Mouse (Mus musculus): ENCODE data around the gene Tmem120b. TPM values are rescaled to one million over a fixed set of nuclear protein-coding genes. Genes with fewer than 3 reads are reported as not detected.

Gene Tmem120b
- polyA plus RNA-seq (2015; fragmentation: Nextera tagmentation; extraction: Ambion mirVana) = 12.9 and 14.2 TPM in 2 replicates

DNA sequence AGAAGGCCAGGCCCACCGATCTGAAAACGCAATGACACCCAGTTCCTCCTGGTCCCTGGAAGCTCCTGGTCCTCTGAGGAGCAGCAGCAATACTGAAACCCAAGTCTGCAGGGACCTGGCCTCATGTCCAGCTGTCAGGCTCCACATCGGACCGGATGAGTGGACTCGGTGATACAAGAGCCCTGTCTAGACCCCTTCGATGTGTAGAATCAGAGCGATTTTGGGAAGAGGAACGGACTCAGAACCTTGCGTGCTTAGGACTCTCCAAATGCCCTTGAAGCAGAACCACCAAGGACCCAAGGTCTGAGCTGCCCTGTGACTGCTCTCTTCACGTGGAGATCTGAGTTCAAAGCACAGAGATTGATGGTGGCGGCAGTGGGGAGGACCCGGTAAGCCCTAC lies at the start of gene Tmem120b:
Tmem120b (plus strand) TSS at position 301 of the 400 bp plus-strand sequence.
- Histone ChIP-seq H3K27me3 (replicated peaks) (no peaks in the 10 kb centered on the region), H3K9me3 (no peaks in the 10 kb centered on the region), H3K36me3 (no peaks in the 10 kb centered on the region), H3K4me3 (replicated peaks) (no peak within 1 kb of the TSS), H3K4me1 (0 out of 2 replicates have a peak, but pooled peaks cover 4% of the 10 kb centered on the region), H3K27ac (no peak within 1 kb of the TSS), H3K9ac (no peak within 1 kb of the TSS), H3K4me2 (no peak within 1 kb of the TSS)
- WGBS = 83% methylated on average over 12 of the region's 12 CpGs
- ATAC-seq (ENCODE audit: insufficient read depth, low FRiP score, low read depth) = no peak

DNA sequence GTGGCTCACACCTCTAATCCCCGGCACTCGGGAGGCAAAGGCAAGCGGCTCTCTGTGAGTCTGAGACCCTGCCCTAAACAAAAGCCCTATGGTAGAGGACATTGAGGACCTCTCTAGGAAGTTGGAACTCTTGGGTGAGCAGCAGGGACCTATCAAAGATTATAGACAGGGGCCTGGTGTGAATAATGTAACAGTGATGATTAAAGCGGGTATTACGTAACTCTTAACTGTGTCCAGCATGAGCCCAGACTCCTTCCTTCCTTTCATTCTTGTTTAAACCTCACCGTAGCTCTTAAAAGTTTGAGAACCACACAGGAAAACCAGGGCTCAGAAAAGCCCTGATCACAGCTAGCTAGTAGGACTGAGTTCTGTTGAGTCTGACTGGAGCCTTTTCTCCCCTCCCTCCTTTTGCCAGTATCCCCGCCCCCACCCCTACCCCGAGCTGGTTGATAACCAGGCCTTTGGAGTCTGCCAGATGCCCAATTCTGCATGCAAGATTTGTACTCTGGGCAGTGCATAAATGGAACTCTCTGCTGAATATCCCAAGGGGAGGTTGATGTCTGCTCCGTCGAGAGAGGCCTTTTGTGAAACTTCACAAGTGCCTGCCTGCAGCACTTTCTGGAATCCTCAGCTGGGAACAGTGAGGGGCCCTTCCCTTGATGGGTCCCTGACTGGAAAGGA lies 48.7 kb upstream of the Tmem120b start:
- WGBS = 47% methylated on average over 10 of the region's 10 CpGs
- Histone ChIP-seq H3K4me2 (no peak overlapping the region), H3K9ac (no peak overlapping the region)

GRCm38 (mm10) chr5:123020426-123020825 lies 47.8 kb upstream of the Tmem120b start:
- WGBS = 86% methylated on average over 5 of the region's 5 CpGs

More for the DNA sequence above, 48.7 kb upstream of the Tmem120b start:
- Histone ChIP-seq H3K27ac (peak overlapping the region; percentile 19; the same call in 1 of the 2 replicates), H3K9me3 (no peaks in the 10 kb centered on the region), H3K36me3 (no peaks in the 10 kb centered on the region), H3K4me1 (peaks cover 9% of the 10 kb centered on the region), H3K4me3 (replicated peaks) (no peak overlapping the region), H3K27me3 (replicated peaks) (no peaks in the 10 kb centered on the region)
- no peak for ATAC-seq (ENCODE audit: insufficient read depth, low FRiP score, low read depth)

DNA sequence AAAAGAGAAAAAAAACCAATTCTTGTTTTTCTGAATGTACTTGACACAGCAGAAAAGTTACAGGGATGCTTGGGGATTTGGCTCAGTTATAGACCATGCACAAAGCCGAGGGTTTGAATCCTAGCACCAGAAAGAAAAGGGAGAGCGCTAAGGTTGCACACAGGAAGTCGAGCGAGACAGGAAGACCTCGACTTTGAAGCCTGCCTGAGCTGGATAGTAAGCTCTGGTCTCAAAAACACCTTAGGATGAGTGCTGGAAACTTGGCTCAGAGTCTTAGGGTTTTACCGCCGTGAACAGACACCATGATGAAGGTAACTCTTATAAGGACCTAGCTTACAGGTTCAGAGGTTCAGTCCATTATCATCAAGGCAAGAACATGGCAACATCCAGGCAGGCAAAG lies 46.8 kb upstream of the Tmem120b start:
- Histone ChIP-seq H3K9ac (no peak overlapping the region), H3K4me2 (no peak overlapping the region), H3K4me3 (replicated peaks) (no peak overlapping the region), H3K9me3 (no peaks in the 10 kb centered on the region), H3K36me3 (no peaks in the 10 kb centered on the region), H3K4me1 (no peaks in the 10 kb centered on the region; the same call in 1 of the 2 replicates), H3K27me3 (replicated peaks) (no peaks in the 10 kb centered on the region), H3K27ac (no peak overlapping the region)
- 87% methylated on average over 7 of the region's 7 CpGs for WGBS
- ATAC-seq (ENCODE audit: insufficient read depth, low FRiP score, low read depth) = no peak

More at GRCm38 (mm10) chr5:123020426-123020825, 47.8 kb upstream of the Tmem120b start:
- no peaks in the 10 kb centered on the region for H3K9me3 ChIP-seq
- H3K9ac ChIP-seq = no peak overlapping the region
- no peaks in the 10 kb centered on the region for H3K36me3 ChIP-seq
- no peaks in the 10 kb centered on the region for H3K27me3 ChIP-seq (replicated peaks)
- H3K27ac ChIP-seq = no peak overlapping the region
- no peak overlapping the region for H3K4me3 ChIP-seq (replicated peaks)
- no peak overlapping the region for H3K4me2 ChIP-seq
- peaks cover 7% of the 10 kb centered on the region; the same call in 1 of the 2 replicates for H3K4me1 ChIP-seq
- no peak for ATAC-seq (ENCODE audit: insufficient read depth, low FRiP score, low read depth)

GRCm38 (mm10) chr5:123023049-123023448 lies 45.2 kb upstream of the Tmem120b start:
- no peak for ATAC-seq (ENCODE audit: insufficient read depth, low FRiP score, low read depth)
- H3K4me1 ChIP-seq = peaks cover 3% of the 10 kb centered on the region; the same call in 1 of the 2 replicates
- H3K27me3 ChIP-seq (replicated peaks) = no peaks in the 10 kb centered on the region
- H3K9ac ChIP-seq = no peak overlapping the region
- H3K9me3 ChIP-seq = no peaks in the 10 kb centered on the region
- WGBS = 69% methylated on average over 6 of the region's 6 CpGs
- H3K4me3 ChIP-seq (replicated peaks) = no peak overlapping the region
- no peak overlapping the region for H3K4me2 ChIP-seq
- no peak overlapping the region for H3K27ac ChIP-seq
- no peaks in the 10 kb centered on the region for H3K36me3 ChIP-seq

- Histone ChIP-seq H3K4me1 (peaks cover 3% of the 10 kb centered on the region; the same call in 1 of the 2 replicates), H3K9ac (no peak overlapping the region), H3K4me2 (no peak overlapping the region), H3K27me3 (replicated peaks) (no peaks in the 10 kb centered on the region), H3K36me3 (no peaks in the 10 kb centered on the region), H3K27ac (no peak overlapping the region), H3K4me3 (replicated peaks) (no peak overlapping the region), H3K9me3 (no peaks in the 10 kb centered on the region)
- no peak for ATAC-seq (ENCODE audit: insufficient read depth, low FRiP score, low read depth)
- WGBS = 81% methylated on average over 6 of the region's 6 CpGs
Observed at GRCm38 (mm10) chr5:123024312-123024711, 43.9 kb upstream of the Tmem120b start.

GRCm38 (mm10) chr5:123024965-123025573 lies 43.1 kb upstream of the Tmem120b start:
- H3K9ac ChIP-seq = no peak overlapping the region
- H3K4me2 ChIP-seq = no peak overlapping the region
- 62% methylated on average over 9 of the region's 9 CpGs for WGBS
- H3K36me3 ChIP-seq = 0 out of 2 replicates have a peak, but pooled peaks cover 6% of the 10 kb centered on the region
- H3K4me3 ChIP-seq (replicated peaks) = no peak overlapping the region
- ATAC-seq (ENCODE audit: insufficient read depth, low FRiP score, low read depth) = no peak
- H3K9me3 ChIP-seq = no peaks in the 10 kb centered on the region
- H3K27me3 ChIP-seq (replicated peaks) = no peaks in the 10 kb centered on the region
- 0 out of 2 replicates have a peak overlapping the region, but pooled peaks have one; percentile 36 for H3K27ac ChIP-seq
- H3K4me1 ChIP-seq = 0 out of 2 replicates have a peak, but pooled peaks cover 3% of the 10 kb centered on the region

- Histone ChIP-seq H3K9me3 (no peaks in the 10 kb centered on the region), H3K27ac (no peak overlapping the region), H3K4me1 (0 out of 2 replicates have a peak, but pooled peaks cover 3% of the 10 kb centered on the region), H3K4me3 (replicated peaks) (no peak overlapping the region), H3K27me3 (replicated peaks) (no peaks in the 10 kb centered on the region), H3K36me3 (peaks cover 11% of the 10 kb centered on the region; the same call in 1 of the 2 replicates), H3K4me2 (no peak overlapping the region), H3K9ac (no peak overlapping the region)
- WGBS = 55% methylated on average over 6 of the region's 6 CpGs
- no peak for ATAC-seq (ENCODE audit: insufficient read depth, low FRiP score, low read depth)
Observed at GRCm38 (mm10) chr5:123026414-123026813, 41.8 kb upstream of the Tmem120b start.

GRCm38 (mm10) chr5:123027436-123027835 lies 40.8 kb upstream of the Tmem120b start:
- peaks cover 14% of the 10 kb centered on the region; the same call in 1 of the 2 replicates for H3K36me3 ChIP-seq
- no peak overlapping the region for H3K4me3 ChIP-seq (replicated peaks)
- ATAC-seq (ENCODE audit: insufficient read depth, low FRiP score, low read depth) = no peak
- no peaks in the 10 kb centered on the region for H3K27me3 ChIP-seq (replicated peaks)
- H3K4me2 ChIP-seq = no peak overlapping the region
- H3K27ac ChIP-seq = no peak overlapping the region
- H3K9ac ChIP-seq = no peak overlapping the region
- no peaks in the 10 kb centered on the region for H3K9me3 ChIP-seq
- H3K4me1 ChIP-seq = 0 out of 2 replicates have a peak, but pooled peaks cover 3% of the 10 kb centered on the region
- WGBS = 55% methylated on average over 6 of the region's 6 CpGs

DNA sequence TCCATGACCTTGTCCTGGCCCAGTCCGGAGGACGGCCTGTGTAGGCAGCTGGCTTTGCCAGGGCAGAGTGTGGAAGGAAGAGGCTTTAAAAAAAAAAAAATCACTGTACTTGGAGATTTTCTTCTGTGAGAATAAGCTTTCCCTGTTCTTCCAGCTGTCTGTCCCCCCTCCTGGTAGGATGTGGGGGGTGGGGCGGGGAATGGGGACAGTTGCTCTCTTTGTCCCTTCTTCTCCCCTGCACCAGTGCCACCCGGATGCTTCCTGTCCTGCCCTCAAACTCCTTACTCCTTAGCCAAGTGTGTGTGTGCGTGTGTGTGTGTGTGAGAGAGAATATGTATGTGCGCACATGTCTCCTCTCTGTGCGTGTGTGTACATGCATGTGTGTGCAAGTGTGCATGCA lies 38.5 kb upstream of the Tmem120b start:
- Histone ChIP-seq H3K27me3 (replicated peaks) (no peaks in the 10 kb centered on the region), H3K36me3 (peaks cover 14% of the 10 kb centered on the region; the same call in 1 of the 2 replicates), H3K4me1 (0 out of 2 replicates have a peak, but pooled peaks cover 3% of the 10 kb centered on the region), H3K9ac (no peak overlapping the region), H3K9me3 (no peaks in the 10 kb centered on the region), H3K27ac (no peak overlapping the region), H3K4me3 (replicated peaks) (no peak overlapping the region), H3K4me2 (no peak overlapping the region)
- WGBS = 75% methylated on average over 7 of the region's 7 CpGs
- ATAC-seq (ENCODE audit: insufficient read depth, low FRiP score, low read depth) = no peak

GRCm38 (mm10) chr5:123031312-123031711 lies 36.9 kb upstream of the Tmem120b start:
- no peak overlapping the region for H3K4me3 ChIP-seq (replicated peaks)

GRCm38 (mm10) chr5:123033646-123034160 lies 34.5 kb upstream of the Tmem120b start:
- Histone ChIP-seq H3K9ac (no peak overlapping the region), H3K27ac (no peak overlapping the region), H3K4me1 (0 out of 2 replicates have a peak, but pooled peaks cover under 1% of the 10 kb centered on the region), H3K9me3 (no peaks in the 10 kb centered on the region), H3K36me3 (peaks cover 14% of the 10 kb centered on the region; the same call in 1 of the 2 replicates), H3K4me2 (no peak overlapping the region), H3K27me3 (replicated peaks) (no peaks in the 10 kb centered on the region), H3K4me3 (replicated peaks) (no peak overlapping the region)
- no peak for ATAC-seq (ENCODE audit: insufficient read depth, low FRiP score, low read depth)
- 61% methylated on average over 7 of the region's 7 CpGs for WGBS

More at GRCm38 (mm10) chr5:123031312-123031711, 36.9 kb upstream of the Tmem120b start:
- WGBS = 92% methylated on average over 3 of the region's 3 CpGs
- Histone ChIP-seq H3K4me2 (no peak overlapping the region), H3K36me3 (peaks cover 14% of the 10 kb centered on the region; the same call in 1 of the 2 replicates), H3K9me3 (no peaks in the 10 kb centered on the region), H3K27ac (no peak overlapping the region), H3K9ac (no peak overlapping the region), H3K27me3 (replicated peaks) (no peaks in the 10 kb centered on the region), H3K4me1 (0 out of 2 replicates have a peak, but pooled peaks cover 3% of the 10 kb centered on the region)
- no peak for ATAC-seq (ENCODE audit: insufficient read depth, low FRiP score, low read depth)

Data from stomach, embryonic 15.5 days (tissue).